Mouse (Mus musculus) mouse trophoblast stem cell (cell line): ENCODE results near the gene Ciz1.
"Not testable (repeated sequence)": the region's sequence is repeated elsewhere in the genome, so short reads cannot be mapped to it uniquely, and the experiment has no call there.

Experiments
- in situ Hi-C, 2 experiments: fragments of 300-500 bp; cut with MseI, MboI; formaldehyde crosslinking; loops; 2 replicates in 1 of 2; 3 replicates in 1 of 2; pipeline ENCODE4 v1.15.1; 2025

Gene Ciz1

DNA sequence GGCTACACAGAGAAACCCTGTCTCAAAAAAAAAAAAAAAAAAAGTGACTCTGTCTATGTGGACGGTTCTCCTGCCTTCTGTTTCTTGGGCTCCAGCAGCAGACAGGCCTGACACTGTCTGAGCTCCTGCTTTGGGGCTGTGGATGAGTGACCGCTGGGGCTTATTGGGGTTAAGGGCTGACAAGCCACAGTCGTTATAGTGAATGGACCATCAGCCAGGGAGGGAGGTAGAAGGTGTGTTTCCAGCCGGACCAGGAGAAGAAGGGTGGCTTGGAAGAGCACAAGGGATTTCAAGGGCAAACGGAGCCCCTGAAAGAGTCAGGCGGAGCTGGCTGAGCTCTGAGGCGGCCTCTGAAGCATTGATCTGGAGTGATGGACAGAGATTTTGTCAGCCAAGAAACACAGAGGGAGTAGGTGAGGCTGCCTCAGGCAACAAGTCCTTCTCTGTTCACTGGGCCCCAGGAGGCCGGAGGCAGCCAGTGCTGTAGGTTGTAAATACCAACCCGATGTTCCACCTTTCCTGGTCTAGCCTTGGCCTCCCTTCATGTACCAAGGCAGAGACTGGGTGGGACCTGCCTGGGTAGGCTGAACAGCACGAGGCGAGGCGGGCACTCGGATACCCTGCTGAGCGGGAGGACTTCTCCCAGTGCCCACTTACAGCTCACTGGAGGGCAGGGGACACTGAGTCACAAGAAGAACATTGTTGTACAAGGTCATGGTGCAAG is 7.4 kb upstream of the Ciz1 start:
- in situ Hi-C loops, result no loop called here

DNA sequence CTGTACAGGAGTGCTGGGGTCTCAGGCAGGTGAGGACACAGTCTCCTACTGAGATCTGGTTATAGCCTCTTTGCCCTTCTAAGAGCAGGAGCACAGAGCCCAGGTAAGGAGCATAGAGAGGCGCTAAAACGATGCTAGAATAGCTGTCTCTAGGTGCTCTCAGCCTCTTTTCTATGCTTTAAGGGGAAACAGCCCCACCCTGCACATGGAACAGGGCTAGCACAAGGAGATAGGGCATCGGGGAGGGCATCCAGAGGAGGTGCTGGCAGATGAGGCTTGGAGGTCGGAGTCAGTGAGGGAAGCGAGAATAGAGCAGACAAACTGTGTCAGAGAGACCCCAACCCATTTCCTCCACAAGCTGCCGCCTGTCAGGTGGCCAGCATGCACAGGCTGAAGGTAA is 5.1 kb upstream of the Ciz1 start:
- in situ Hi-C loops, result no loop called here

DNA sequence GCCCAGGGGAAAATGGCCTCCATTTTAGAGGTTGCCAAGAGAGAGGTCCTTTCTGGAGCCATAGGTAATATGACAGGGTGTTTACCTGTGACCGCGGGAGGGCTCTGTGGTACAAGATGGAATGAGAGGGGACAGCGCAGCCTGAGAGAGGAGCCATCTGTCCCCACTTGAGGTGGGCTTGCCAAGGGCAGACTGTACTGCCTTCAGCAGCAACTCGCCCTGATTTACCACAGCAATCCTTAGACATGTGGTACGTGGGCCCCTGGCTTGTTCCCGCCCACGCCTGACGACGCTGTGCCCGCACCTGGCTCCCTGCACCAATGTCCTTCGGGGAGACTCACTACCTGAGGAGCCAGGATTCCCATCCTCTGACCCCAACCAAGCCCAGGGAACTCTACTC is 3.8 kb upstream of the Ciz1 start:
- in situ Hi-C loops, result no loop called here

DNA sequence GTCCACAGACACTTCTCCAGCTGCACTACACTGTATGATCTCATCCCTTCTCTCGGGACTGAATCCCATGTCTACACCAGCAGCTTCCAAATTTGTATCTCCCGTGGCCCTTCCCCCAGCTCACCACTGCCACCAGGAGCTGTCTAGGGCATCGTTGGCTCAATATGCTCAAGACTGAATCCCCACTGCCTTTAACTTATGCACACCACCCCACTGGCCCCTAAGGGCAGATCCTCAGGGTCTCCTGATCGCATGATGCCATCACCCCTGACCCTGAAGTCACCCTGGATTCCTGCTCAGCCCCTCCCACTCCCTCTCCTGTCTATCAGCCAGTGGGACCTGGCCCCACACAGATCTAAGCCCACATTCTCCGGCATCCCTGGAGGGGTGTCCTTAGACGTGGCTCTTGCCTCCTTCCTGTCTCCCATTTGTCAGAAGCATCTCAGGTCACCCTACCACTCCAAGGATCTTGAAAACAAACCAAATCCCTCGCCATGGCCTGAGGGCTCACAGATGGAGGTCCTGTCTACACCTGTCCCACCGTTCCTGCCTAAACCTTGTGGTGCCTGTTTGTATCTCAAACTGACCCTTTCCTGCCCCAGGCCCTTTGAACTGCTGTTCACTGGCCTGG is 2.4 kb upstream of the Ciz1 start:
- in situ Hi-C loops, result no loop called here

DNA sequence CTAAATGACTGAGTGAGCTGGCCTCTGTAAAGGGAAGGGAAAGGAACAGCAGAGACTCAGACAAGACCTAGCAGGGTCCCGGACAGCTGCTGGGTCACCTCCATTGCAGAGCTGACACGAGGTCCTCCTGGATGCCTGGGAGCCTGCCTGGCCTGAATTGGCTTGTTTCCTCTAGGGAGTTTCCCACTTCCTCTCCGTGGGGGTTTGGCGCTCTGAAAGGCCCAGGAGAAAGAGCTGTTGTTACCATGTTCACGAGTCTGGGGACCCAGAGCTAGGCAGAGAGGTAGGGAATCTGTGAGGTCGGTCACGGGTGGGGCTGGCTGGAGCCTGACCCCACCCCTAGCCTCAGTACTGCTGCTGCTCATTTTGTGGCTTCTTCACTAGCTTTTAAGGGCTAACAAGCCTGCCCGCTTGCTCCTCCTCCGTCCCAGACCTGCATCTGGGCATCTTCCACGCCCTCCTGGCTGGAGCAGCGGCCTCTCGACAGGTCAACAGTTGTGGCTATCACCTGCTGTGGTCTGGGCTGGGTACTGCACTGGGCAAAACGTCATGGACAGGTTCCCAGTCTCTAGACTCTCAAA is 1.6 kb upstream of the Ciz1 start:
- in situ Hi-C loops, result no loop called here

DNA sequence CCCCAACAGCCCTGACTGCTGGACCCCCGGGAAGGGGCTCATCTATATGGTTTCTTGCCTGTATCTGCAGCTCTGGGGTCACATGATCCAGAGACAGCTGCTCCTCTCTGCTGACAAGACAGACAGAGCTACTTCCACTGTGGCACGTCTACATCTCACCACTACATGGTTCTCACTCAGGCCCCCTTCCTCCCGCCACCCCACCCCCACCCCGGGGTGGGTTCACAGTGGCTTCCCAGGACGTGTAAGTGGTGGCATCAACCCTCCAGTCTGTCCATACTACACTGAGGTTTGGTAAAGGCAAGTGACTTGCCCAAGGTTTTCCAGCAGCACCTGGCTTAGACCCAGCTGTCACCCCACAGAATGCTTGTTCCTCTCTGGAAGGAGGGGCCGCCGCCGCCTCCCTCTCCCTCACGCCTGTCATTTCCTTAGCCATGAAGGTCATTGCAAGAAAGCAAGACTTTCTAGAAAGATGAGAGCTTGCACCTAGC is 611 bp upstream of the Ciz1 start:
- in situ Hi-C loops, result no loop called here

DNA sequence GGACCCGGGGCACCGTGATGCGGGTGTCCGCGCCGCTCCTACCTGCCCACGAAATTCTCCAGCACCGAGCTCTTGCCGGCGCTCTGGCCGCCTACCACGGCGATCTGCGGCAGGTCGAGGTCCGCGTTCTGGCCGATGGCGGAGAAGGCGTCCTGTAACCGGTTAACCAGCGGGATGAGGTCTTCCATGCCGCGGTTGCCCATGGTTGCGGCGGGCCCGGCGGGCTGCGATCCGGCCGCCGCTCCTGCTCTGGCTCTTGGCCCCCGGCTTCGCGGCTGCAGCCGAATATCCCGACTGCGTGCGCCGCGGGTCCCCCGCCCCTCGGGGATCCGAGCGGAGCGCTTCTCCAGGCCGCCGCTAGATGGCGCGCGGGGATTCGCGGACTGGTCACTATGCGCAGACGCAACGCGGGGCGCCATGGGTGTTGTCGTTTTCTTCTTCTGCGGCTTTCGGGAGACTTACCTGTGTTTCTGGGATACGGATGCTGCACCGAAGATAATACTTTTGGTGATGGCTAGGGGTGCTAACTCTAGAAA is 948 bp downstream of the Ciz1 start, which contains the start of gene Dnm1:
Dnm1 (minus strand) TSS at position 332 of the 536 bp plus-strand sequence.
- in situ Hi-C loops, result no loop called here

DNA sequence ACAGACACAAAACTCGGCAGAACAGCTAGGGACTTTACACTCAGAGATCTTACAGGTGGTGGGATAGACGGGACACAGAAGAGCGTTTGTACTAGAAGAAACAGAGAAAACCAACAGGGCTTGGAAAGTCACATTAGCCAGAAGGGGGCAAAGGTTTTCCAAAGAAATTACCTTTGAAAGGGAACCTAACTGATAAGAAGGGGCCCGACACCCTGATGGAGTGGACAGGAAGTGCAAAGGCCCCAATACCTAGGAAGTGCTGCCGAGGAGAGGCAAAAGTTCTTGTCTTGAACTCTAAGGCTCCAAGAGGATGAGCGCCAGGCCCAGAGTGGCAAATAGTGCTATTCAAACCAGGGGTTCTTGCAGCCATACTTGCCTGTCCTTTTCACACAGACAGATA is 1.7 kb downstream of the Ciz1 start:
- in situ Hi-C loops, result no loop called here

DNA sequence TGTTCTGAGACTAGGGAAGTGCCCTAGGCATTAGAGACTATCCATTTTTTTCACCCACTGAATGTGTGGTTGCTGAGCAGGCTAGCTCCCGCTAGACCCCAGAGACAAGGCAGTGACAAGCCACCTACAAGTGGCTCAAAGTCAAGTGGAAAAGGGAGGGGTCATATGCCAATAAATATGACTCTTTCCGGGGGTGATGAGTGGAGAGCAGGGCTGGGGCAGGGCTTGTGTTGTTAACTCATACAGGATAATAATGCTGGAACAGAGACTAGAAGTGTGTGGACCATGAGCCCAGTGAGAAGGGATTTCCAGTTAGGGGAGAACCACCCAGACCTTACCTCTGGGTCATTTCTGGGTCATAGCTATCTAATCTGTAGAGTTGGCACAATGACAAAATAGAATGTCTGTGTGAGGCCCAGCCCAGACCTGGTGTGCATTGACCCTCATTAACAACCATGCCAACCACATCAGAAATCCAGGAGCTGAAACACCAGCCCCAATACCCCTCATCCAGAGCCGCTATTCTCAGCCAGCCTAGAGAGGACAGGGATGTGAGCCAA is 2.3 kb downstream of the Ciz1 start:
- in situ Hi-C loops, result no loop called here

DNA sequence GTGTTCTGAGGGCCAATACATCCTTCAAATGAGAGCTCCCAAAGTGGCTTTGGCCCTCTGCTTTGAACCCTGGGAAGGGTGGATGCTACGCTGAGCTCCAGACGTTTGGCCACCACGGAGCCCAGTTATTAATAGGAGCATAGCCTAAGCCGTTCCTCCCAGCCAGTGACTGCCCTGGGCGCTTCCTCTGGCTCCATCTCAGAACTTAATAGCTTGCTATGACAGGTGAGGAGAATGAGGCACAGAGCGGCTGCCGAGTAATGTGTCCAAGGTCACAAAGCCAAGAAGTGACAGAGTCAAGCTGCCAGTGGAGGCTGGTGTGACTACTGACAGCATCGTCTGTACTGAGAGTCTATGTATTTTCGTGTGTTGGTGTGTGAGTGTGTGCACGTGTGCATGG is 4.1 kb downstream of the Ciz1 start:
- in situ Hi-C loops, result no loop called here

DNA sequence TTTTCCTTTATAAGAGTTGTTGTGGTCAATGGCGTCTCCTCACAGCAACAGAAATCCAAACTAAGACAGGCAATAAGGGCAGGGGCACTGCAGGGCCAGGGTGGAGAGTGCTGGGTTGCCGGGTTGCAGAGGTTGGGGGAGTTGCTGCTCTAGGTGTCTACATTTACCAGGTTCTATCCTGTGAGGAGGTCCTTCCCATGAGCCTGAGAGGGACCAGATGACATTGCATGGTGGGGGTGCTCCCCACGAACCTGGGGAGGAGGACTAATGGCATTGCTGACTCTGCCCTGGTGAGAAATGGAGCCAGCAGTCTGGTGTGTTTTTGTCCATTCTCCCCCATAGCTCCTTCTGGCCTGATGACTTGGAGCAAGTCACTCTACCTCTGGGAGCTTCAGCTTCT is 5.6 kb downstream of the Ciz1 start:
- in situ Hi-C loops, result no loop called here

DNA sequence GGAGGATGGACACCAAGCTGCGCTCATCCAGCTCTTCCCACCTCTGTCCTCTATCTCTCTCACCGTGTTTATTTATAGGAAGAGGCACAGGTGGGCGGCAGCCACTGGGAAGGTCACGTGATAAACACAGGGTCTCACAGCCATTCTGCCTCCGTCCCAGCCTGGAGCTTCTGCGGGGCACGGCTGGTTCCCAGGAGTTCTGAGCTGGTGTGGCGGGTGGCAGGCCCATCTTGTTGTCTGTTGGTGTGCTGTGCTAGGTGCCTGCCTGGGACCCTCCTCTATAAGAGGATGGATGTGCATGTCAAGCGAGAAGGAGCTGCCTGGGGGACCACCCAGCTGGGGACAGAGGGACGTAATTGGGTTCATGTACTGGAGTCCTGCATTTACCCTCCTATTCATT is 6.3 kb downstream of the Ciz1 start:
- in situ Hi-C loops, result no loop called here

DNA sequence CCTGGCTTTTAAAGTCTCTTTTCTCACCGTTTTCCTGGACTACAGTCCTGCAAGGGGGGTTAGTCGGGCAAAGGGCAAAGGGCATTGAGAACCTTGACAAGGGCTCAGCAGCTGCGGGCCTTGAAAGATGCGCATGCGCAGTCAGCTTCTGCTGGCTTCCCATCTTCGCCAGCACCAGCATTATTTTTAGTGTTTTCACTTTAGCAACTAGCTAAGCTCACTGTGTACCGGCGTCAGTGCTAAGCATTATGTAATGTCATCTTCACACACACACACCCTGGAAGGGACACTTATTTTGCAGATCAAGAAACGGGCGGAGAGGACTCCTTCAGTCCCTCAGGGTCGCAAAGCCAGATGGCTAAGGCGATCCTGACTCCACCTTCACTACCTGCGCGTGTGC is 8.6 kb downstream of the Ciz1 start:
- in situ Hi-C loops, result no loop called here

DNA sequence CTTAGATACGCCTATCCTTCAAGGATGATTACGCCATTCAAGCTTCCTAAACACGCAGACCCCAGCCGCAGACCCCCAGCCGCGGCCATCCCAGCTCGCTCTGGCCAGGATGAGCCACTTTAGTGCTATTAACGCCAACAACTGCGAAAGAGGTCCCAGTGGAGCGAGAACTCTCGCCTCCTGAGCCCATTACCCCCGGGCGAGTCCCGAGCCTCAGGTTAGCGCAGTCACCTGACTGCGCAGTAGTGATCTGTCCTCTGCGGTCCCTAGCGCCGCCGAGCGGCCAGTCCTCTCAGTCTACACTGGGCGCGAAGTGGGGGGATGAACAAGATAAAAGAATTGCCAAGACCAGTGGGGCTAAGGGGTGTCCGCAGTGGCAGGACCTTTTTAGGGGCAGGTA is 9.3 kb downstream of the Ciz1 start:
- in situ Hi-C loops, result no loop called here

DNA sequence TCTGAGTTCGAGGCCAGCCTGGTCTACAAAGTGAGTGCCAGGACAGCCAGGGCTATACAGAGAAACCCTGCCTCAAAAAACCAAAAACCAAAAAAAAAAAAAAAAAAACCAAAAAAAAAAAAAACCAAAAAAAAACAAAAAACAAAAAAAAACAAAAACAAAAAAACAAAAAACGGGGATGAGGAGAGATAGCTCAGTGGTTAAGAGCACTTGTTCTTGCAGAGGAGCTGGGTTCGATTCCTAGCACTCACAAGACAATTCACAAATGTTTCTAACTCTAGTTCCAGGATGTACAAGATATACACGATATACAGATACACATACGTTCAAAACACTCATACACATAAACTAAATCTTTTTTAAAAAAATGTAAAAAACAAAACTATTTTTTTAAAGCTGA is 10.1 kb downstream of the Ciz1 start:
- in situ Hi-C loops, result not testable (repeated sequence)

DNA sequence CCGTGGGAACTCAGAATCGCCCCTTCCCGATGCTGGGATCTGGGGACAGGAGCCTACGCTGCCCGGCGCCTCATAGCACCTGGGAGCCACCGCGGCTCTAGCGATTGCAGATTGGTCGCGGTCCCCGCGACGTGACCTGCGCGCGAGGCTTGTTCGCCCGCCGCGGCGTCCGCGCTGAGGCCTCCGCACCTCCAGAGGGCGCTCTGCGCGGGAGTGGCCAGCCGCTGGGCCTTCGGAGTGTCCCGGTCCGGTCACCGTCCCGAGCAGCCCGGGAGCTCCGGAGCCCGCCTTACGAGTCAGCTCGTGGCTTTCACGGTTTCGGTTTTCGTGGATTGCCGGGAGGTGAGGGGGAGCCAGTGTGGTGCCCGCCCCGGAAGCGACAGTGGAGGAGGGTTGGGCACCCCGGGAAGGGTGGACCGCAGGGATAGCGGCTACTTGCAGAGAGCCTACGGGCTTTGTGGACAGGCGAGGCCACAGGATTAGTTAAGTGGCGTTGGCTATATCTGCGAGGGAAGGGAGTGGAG is 10.8 kb downstream of the Ciz1 start:
- in situ Hi-C loops, result no loop called here

DNA sequence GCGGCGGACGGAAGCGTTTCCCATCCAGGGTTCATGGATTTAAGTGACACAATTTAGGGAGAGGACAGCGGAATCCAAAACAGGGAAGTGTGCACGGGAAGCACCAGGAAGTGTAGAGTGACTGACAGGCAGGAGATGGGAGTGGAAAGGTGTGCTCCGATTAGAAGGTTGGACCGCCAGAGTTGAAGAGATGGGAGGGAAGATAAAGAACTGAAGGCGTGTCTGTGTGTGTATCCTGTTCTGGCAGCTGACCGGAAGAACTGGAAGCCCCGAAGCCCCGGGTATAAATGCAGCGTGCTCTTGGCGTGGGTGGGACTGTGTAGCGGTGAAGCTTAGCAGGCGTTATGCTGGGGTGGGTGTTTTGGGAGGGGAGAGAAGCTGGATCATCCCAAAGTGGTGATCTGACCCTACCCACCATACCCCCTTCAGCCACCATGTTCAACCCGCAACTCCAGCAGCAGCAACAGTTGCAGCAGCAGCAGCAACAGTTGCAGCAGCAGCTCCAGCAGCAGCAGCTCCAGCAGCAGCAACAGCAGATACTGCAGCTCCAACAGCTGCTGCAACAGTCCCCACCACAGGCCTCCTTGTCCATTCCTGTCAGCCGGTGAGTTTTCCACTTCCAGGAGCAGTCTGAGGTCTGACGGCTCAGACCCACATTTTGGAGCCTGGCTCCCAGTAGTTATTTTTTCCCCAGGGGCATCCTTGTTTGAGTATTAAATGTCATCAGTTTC is 11.4 kb downstream of the Ciz1 start:
- in situ Hi-C loops, result no loop called here

DNA sequence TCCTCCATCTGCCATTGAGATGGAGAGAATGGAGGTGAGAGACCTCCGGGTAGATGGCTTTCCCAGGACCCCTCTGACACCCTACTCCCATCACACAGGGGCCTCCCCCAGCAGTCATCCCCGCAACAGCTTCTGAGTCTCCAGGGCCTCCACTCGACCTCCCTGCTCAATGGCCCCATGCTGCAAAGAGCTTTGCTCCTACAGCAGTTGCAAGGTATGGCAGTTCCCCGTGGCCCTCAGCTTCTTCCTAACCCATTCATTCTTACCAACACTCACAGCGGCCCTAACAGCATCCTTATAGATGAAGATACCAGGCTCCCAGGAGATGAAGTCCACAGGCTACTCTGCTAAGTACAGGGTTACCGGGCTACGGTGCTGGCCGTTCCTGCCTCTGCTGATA is 12.0 kb downstream of the Ciz1 start:
- in situ Hi-C loops, result no loop called here

DNA sequence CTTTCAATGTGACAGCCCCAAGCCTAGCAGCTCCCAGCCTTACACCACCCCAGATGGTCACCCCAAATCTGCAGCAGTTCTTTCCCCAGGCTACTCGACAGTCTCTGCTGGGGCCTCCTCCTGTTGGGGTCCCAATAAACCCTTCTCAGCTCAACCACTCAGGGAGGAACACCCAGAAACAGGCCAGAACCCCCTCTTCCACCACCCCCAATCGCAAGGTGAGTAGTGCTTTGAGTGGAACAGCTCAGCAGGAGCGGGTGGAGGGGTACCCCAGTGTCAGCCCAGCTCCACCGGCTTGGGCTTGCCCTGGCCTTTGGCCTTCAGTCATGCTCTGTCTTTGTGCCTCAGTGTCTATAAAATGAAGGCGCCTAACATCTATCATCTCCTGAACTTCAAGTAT is 15.2 kb downstream of the Ciz1 start:
- in situ Hi-C loops, result no loop called here

DNA sequence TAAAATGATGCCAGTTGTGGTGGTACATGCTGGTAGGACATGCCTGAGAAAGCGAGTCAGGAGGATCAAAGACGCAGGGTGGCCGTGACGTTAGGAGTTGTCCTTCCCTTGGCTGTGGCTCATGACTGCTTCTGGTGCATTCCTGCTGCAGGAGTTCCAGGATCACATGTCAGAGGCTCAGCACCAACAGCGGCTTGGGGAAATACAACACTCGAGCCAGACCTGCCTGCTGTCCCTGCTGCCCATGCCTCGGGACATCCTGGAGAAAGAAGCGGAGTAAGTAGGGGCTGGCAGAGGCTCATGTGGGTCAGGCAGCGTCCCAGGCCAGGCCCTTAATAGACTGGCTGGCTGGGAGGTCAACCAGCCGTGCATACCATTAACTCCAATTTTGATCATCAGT is 22.1 kb downstream of the Ciz1 start:
- in situ Hi-C loops, result no loop called here

DNA sequence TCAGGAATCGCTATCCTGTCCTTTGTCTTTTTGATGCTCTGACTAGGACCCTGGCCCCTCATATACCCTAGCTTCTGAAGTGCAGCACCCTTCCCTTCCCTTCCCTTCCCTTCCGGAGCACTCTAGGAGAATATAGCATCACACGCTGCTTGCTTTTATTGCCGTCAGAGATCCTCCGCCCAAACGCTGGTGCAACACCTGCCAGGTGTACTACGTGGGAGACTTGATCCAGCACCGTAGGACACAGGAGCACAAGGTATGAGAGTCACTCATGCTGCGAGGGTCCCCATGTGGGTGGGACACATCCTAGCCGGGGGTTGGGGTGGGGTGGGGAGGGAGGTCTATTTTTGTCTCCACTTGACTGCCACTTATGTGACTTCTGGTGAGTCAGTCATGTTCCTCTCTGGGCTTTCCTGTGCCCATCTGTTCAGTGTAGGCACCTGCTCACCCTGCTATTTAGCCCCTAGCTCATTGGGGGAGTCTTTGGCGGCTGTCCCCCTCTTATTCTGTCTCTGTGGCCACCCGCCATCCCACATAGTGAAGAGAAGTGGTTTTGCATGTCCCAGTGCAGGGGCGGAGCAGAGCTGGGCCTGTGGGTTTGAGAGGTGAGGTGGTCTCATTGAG is 23.3 kb downstream of the Ciz1 start:
- in situ Hi-C loops, result no loop called here
